Mouse (Mus musculus): ENCODE results near the gene Mecom. TPM values are rescaled to one million over a fixed set of nuclear protein-coding genes. Genes with fewer than 3 reads are reported as not detected.

The Mecom gene
- polyA plus RNA-seq, 1 experiment from 2014 or later = 37.4 TPM

DNA sequence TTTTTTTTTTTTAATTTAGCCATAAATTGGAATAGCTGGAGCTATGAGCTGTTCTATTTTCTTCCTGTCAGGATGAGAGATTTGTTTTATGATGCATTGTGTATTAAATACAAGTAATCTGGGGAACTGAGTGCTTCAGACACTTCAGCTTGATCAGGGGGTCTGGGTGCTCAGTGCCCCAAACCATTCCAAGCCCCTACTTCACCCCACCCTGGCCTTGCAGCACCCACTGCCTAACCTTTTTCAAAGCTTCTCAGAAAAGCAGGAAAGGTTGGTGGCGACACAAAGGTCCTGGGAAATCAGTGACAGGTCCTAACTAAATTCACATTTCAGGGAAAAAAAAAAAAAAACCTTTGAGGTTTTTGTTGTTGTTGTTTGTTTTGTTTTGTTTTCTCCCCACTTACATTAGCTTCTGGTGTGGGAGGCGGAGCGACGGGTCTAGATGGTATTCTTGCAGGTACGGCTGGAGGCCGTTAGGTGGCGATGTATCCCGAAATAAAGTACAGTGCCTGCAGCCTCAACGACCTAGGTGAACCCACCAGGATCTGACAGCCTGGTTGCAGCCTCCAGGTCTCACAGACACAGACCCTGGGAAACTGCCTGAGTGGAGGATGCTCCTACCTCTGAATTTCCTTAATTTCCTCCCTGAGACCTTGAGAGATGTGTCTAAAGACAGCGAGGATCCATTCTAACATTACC is 532.7 kb downstream of the Mecom start:
- Histone ChIP-seq H3K4me2 (replicated peaks) (no peak overlapping the region), H3K4me3 (no peak overlapping the region), H3K27ac (no peak overlapping the region), H3K27me3 (no peaks in the 10 kb centered on the region), H3K9ac (no peak overlapping the region), H3K36me3 (no peaks in the 10 kb centered on the region), H3K9me3 (no peaks in the 10 kb centered on the region), H3K4me1 (0 out of 2 replicates have a peak, but pooled peaks cover 8% of the 10 kb centered on the region)
- WGBS = 9% methylated on average over 10 of the region's 10 CpGs
- no peak for ATAC-seq (ENCODE audit: insufficient number of reproducible peaks, insufficient read depth, low FRiP score, low TSS enrichment)

DNA sequence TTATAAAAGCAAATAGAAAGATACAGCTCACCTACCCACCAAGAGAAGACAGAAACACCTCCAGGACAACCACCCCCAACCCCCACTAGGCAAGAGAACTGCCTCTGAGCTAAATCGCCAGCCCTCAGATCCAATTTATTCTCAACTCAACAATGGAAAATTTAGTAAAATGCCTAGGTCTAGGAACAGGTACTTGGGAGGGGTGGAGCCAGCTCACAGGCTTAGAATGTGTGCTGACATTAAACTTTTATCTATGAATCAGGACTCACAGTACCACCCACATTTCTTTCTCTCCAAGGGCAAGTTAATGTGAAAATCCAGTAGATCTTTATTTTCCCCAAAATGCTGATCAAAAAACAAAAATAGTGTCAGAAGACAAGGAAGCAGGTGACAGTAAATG is 533.5 kb downstream of the Mecom start:
- Histone ChIP-seq H3K27me3 (no peaks in the 10 kb centered on the region), H3K4me1 (0 out of 2 replicates have a peak, but pooled peaks cover 8% of the 10 kb centered on the region), H3K4me3 (no peak overlapping the region), H3K9me3 (no peaks in the 10 kb centered on the region), H3K36me3 (no peaks in the 10 kb centered on the region), H3K27ac (no peak overlapping the region), H3K4me2 (replicated peaks) (no peak overlapping the region), H3K9ac (no peak overlapping the region)
- no peak for ATAC-seq (ENCODE audit: insufficient number of reproducible peaks, insufficient read depth, low FRiP score, low TSS enrichment)
- WGBS = 27% methylated on average over 1 of the region's 1 CpGs

DNA sequence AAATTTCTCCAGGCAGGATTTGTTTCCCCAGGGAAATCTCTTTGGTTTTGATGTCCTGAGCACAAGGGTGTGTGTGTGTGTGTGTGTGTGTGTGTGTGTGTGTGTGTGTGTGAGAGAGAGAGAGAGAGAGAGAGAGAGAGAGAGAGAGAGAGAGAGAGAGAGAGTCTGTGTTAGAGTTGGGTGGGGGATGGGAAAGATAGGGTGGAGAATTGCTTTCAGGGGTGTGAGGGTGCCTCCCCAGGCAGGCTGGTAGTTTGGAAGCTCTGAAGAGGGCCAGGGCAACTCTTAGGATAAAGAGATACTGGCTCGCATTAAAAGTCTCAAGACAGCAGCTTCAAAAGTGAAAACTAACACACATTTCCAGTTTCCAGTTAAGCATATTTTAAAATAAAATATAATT is 534.4 kb downstream of the Mecom start:
- Histone ChIP-seq H3K4me3 (peak overlapping the region; percentile 56), H3K36me3 (no peaks in the 10 kb centered on the region), H3K9ac (peak overlapping the region; percentile 78), H3K9me3 (no peaks in the 10 kb centered on the region), H3K4me1 (0 out of 2 replicates have a peak, but pooled peaks cover 8% of the 10 kb centered on the region), H3K27me3 (no peaks in the 10 kb centered on the region), H3K27ac (peak overlapping the region; percentile 84; the same call in 1 of the 2 replicates), H3K4me2 (replicated peaks) (peak overlapping the region; percentile 74)
- WGBS = 36% methylated on average over 1 of the region's 1 CpGs
- ATAC-seq (ENCODE audit: insufficient number of reproducible peaks, insufficient read depth, low FRiP score, low TSS enrichment) = no peak

DNA sequence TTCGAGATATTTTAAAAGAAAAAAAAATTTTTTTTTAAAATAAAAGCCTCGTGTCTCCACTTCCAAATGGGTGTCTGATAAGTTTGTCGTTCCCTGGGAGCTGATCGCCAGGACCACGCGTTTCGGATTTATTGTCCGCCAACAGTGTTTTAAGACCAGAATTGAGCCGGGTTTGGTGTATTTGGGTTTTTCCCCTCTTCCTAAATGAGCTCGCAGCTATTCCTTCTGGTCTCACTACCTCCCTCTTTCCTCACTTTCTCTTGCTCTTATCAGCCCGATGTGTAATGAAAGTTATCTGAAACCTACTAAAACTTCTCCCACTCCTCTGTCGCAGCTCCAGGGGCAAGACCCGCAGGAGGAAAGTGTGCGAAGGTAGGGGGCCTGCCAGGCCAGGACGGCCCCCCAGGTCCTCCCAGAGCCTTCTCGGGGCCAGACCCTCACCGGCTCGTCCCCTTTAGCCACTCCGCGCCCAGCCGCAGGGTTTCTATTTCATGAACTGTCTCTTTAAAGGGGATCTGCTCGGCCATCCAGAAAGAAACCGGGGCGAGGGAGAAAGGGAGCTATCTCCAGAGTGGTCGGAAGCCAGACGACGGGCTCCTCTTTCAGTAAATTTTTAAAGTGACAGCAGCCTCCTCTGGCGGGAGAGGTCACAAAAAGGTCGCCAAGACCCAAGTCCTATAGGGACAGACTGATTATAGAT is 535.0 kb downstream of the Mecom start:
- no peaks in the 10 kb centered on the region for H3K27me3 ChIP-seq
- 0 out of 2 replicates have a peak, but pooled peaks cover 8% of the 10 kb centered on the region for H3K4me1 ChIP-seq
- H3K9ac ChIP-seq = peak overlapping the region; percentile 78
- peak overlapping the region; percentile 56 for H3K4me3 ChIP-seq
- peak overlapping the region; percentile 74 for H3K4me2 ChIP-seq (replicated peaks)
- peak overlapping the region; percentile 84 for H3K27ac ChIP-seq
- ATAC-seq (ENCODE audit: insufficient number of reproducible peaks, insufficient read depth, low FRiP score, low TSS enrichment) = no peak
- H3K36me3 ChIP-seq = no peaks in the 10 kb centered on the region
- under 1% methylated on average over 29 of the region's 29 CpGs for WGBS
- no peaks in the 10 kb centered on the region for H3K9me3 ChIP-seq

DNA sequence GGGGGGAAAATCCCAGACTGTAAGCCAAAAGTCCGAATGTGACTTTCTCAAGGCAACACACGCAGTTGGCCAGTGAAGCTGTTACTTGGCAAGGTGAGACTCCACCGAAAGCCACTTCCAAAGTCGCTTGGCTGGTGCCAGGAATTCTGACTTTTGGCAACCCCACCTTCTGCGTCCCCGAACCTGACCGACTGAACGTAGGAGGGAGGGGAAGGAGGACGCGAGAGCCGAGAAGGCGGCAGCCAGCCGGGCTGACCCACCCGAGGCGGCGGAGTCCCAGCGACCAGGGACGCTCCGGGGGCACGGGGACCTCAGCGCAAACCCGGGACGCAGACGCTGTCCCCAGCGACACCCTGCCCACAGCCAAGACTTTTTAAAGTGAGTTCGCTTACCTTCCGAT is 535.7 kb downstream of the Mecom start:
- no peaks in the 10 kb centered on the region for H3K36me3 ChIP-seq
- peak overlapping the region; percentile 84 for H3K27ac ChIP-seq
- H3K4me2 ChIP-seq (replicated peaks) = peak overlapping the region; percentile 74
- H3K27me3 ChIP-seq = no peaks in the 10 kb centered on the region
- H3K9me3 ChIP-seq = no peaks in the 10 kb centered on the region
- peak overlapping the region; percentile 56 for H3K4me3 ChIP-seq
- no peak for ATAC-seq (ENCODE audit: insufficient number of reproducible peaks, insufficient read depth, low FRiP score, low TSS enrichment)
- peak overlapping the region; percentile 78 for H3K9ac ChIP-seq
- 0 out of 2 replicates have a peak, but pooled peaks cover 8% of the 10 kb centered on the region for H3K4me1 ChIP-seq
- under 1% methylated on average over 27 of the region's 27 CpGs for WGBS

DNA sequence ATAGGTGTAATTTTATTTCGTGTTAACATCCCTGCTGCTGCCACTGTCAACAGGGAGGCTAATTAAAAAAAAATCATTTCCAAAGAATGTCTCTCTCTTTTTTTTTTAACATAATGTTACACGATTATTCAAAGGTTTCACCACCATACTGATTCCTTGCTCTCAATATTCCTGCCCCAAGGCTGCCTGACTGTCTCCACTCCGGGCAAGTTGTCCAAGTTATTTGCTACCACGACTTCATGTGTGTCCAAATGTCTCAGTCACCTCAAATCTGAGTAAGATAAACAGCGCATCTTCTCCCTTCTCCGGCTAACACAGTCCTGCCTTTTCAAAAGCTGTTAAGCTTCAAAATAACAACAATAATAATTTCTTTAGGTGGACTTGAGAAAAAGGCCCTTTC is 536.1 kb downstream of the Mecom start:
- Histone ChIP-seq H3K27me3 (no peaks in the 10 kb centered on the region), H3K4me3 (peak overlapping the region; percentile 56), H3K36me3 (no peaks in the 10 kb centered on the region), H3K9ac (peak overlapping the region; percentile 78), H3K4me2 (replicated peaks) (peak overlapping the region; percentile 74), H3K4me1 (0 out of 2 replicates have a peak, but pooled peaks cover 7% of the 10 kb centered on the region), H3K9me3 (no peaks in the 10 kb centered on the region), H3K27ac (no peak overlapping the region; the same call in 1 of the 2 replicates)
- 8% methylated on average over 6 of the region's 6 CpGs for WGBS
- no peak for ATAC-seq (ENCODE audit: insufficient number of reproducible peaks, insufficient read depth, low FRiP score, low TSS enrichment)

DNA sequence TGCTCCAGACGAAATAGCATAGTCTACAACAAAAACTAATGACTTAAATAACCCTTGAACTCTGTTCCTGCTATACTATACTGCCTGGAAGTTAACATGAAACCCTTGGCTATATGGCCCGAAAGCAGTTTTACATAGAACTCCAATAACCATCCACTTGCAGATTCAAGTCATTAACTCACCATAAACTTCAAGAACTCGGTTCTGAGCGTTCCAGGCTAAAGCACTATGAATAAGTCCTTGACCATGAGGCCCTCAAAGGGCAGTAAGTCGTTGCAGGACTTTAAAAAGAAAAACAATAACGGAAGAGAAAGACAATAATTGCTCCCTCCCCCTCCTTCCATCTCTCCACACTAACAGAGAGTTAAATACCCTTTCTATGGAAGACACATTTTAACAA is 536.9 kb downstream of the Mecom start:
- Histone ChIP-seq H3K4me3 (peak overlapping the region; percentile 56), H3K36me3 (no peaks in the 10 kb centered on the region), H3K27me3 (no peaks in the 10 kb centered on the region), H3K9ac (peak overlapping the region; percentile 15; the same call in 1 of the 2 replicates), H3K4me2 (replicated peaks) (peak overlapping the region; percentile 74), H3K27ac (no peak overlapping the region), H3K4me1 (0 out of 2 replicates have a peak, but pooled peaks cover 3% of the 10 kb centered on the region), H3K9me3 (no peaks in the 10 kb centered on the region)
- WGBS = 19% methylated on average over 6 of the region's 6 CpGs
- no peak for ATAC-seq (ENCODE audit: insufficient number of reproducible peaks, insufficient read depth, low FRiP score, low TSS enrichment)

DNA sequence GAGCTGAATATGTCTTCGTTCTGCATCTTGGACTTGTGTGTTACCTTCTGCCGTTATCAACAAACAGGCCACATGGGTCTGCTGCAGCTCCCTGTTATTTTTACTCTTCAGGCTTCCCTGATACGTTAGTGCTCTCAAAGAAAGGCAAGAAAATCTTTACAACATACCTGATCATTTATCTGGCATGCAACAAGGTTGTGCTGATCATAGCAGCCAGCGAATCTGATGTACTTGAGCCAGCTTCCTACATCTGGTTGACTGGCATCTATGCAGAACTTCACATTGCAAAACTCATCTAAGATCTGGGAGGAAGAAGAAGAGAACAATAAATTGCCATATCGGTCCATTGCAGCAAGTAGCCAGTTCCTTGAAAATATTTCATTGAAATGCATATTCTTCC is 538.2 kb downstream of the Mecom start:
- no peak for ATAC-seq (ENCODE audit: insufficient number of reproducible peaks, insufficient read depth, low FRiP score, low TSS enrichment)
- WGBS = 62% methylated on average over 5 of the region's 5 CpGs
- H3K9me3 ChIP-seq = no peaks in the 10 kb centered on the region
- no peaks in the 10 kb centered on the region for H3K27me3 ChIP-seq
- no peak overlapping the region for H3K27ac ChIP-seq
- H3K4me2 ChIP-seq (replicated peaks) = peak overlapping the region; percentile 29
- H3K4me3 ChIP-seq = peak overlapping the region; percentile 21; the same call in 1 of the 2 replicates
- no peaks in the 10 kb centered on the region; the same call in 1 of the 2 replicates for H3K4me1 ChIP-seq
- no peak overlapping the region for H3K9ac ChIP-seq
- no peaks in the 10 kb centered on the region for H3K36me3 ChIP-seq

DNA sequence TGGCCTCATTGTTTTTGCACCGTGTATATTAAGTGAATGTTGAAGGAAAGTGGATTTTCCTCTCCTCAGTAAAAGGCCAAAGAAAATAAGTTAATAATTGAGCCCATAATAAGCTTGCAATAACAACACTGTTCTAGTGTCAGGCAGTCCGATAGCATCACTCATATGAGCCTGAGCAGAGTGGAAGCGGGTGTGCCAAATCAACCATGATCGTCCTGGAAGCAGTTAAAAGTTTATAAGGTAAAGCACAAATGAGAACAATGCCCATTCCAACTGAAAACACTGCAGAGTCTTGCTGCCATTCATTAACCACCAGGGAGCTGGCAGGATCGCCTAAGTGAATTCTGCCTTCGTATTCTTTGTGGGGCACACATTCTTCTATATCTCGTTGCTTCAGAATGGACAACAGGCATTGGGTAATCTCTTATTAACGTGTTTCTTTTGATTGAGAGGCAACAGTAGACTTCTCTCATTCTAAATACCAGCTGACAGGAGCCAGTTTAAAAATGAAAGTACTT is 542.9 kb downstream of the Mecom start:
- Histone ChIP-seq H3K36me3 (no peaks in the 10 kb centered on the region), H3K4me2 (replicated peaks) (no peak overlapping the region), H3K4me3 (no peak overlapping the region), H3K27me3 (no peaks in the 10 kb centered on the region), H3K4me1 (no peaks in the 10 kb centered on the region; the same call in 1 of the 2 replicates), H3K9ac (no peak overlapping the region), H3K9me3 (no peaks in the 10 kb centered on the region), H3K27ac (no peak overlapping the region)
- no peak for ATAC-seq (ENCODE audit: insufficient number of reproducible peaks, insufficient read depth, low FRiP score, low TSS enrichment)
- WGBS = 52% methylated on average over 8 of the region's 8 CpGs

DNA sequence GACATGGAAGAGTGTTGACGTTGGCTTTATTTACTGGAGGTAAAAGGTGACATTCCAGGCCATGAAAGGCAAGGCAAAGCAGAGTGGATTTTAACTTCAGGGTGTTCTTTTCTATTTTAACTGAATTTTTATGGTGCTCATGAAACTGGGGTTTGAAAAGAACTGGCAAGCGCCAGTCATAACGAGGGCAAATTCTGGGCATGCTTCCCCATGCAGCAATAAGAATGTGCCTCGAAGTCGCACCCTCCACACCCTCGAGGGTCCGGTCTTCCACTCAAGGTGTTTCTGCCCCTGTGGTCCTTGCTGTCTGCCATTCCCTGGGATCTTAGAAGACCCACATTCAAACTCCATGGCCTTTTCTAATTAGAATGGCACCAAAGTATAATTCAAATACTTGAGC is 547.5 kb downstream of the Mecom start:
- H3K27ac ChIP-seq = no peak overlapping the region

DNA sequence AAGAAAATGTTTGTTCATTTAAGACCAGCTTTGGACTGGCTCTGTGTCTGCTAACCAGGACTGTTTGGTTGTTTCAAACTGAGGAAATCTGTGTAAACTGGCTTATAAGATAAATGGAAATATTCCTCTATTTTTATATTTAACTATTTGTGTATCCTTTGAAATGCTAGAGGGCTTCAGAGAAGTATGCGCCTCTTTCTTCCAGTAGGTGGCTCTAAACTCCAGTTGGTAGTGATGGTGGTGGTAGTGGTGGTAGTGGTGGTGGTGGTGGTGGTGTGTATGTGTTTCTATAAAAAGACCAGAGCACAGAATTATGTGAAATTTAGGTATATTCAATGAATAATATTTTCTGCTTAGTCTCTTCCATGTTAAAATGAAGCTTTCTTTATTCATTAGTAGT is 548.8 kb downstream of the Mecom start:
- no peak for ATAC-seq (ENCODE audit: insufficient number of reproducible peaks, insufficient read depth, low FRiP score, low TSS enrichment)
- Histone ChIP-seq H3K36me3 (no peaks in the 10 kb centered on the region), H3K4me2 (replicated peaks) (no peak overlapping the region), H3K9me3 (no peaks in the 10 kb centered on the region), H3K4me1 (no peaks in the 10 kb centered on the region), H3K4me3 (no peak overlapping the region), H3K27me3 (no peaks in the 10 kb centered on the region), H3K27ac (no peak overlapping the region), H3K9ac (no peak overlapping the region)
- WGBS = 54% methylated on average over 1 of the region's 1 CpGs

More for the DNA sequence above, 547.5 kb downstream of the Mecom start:
- Histone ChIP-seq H3K36me3 (no peaks in the 10 kb centered on the region), H3K4me1 (no peaks in the 10 kb centered on the region; the same call in 1 of the 2 replicates), H3K4me2 (replicated peaks) (no peak overlapping the region), H3K9me3 (no peaks in the 10 kb centered on the region), H3K9ac (no peak overlapping the region), H3K4me3 (no peak overlapping the region), H3K27me3 (no peaks in the 10 kb centered on the region)
- ATAC-seq (ENCODE audit: insufficient number of reproducible peaks, insufficient read depth, low FRiP score, low TSS enrichment) = no peak
- 79% methylated on average over 7 of the region's 7 CpGs for WGBS

Data from embryonic facial prominence, embryonic 12.5 days (tissue).